Mouse (Mus musculus) MEL (cell line): ENCODE results near the gene Tiam1.

Experiments
- CHD1 ChIP-seq: IDR thresholded peaks from 2 replicates; pipeline ENCODE4 v1.6.1; 2012; ENCODE audit warnings: low read depth, mild to moderate bottlenecking, inconsistent platforms, low read length, improper control_type of control experiment
- CHD2 ChIP-seq: IDR thresholded peaks from 2 replicates; pipeline ENCODE4 v1.6.1; 2011; ENCODE audit warnings: low read length, improper control_type of control experiment
- CTCF ChIP-seq, 3 experiments: IDR thresholded peaks in 2 of 3; conservative IDR thresholded peaks in 1 of 3; 2 replicates each; pipeline ENCODE4 v1.5.1; 2011 to 2012; ENCODE audit warnings: low read length in 3 of 3, low read depth in 2 of 3, mild to moderate bottlenecking in 2 of 3, improper control_type of control experiment in 1 of 3, inconsistent platforms in 1 of 3, mixed read lengths in 1 of 3, moderate library complexity in 1 of 3; ENCODE audit not compliant: control insufficient read depth in 1 of 3, insufficient read depth in 1 of 3, poor library complexity in 1 of 3, severe bottlenecking in 1 of 3
- ELF1 ChIP-seq: IDR thresholded peaks from 2 replicates; pipeline ENCODE4 v1.6.1; 2014; ENCODE audit warnings: low read depth, mild to moderate bottlenecking, inconsistent platforms, low read length, improper control_type of control experiment, moderate library complexity
- EP300 ChIP-seq, 2 experiments: IDR thresholded peaks; 2 replicates each; pipeline ENCODE4 v1.6.1; 2011; ENCODE audit warnings: improper control_type of control experiment in 2 of 2, low read length in 2 of 2, low read depth in 1 of 2, mild to moderate bottlenecking in 1 of 2
- GABPA ChIP-seq: IDR thresholded peaks from 2 replicates; pipeline ENCODE4 v1.6.1; 2012; ENCODE audit warnings: low read depth, mild to moderate bottlenecking, inconsistent platforms, low read length, improper control_type of control experiment, moderate library complexity
- GATA1 ChIP-seq: IDR thresholded peaks from 2 replicates; pipeline ENCODE4 v1.6.1; 2011; ENCODE audit warnings: low read depth, low read length, improper control_type of control experiment
- JUND ChIP-seq: IDR thresholded peaks from 2 replicates; pipeline ENCODE4 v1.6.1; 2011; ENCODE audit warnings: low read depth, mild to moderate bottlenecking, improper control_type of control experiment, low read length
- MAX ChIP-seq: IDR thresholded peaks from 2 replicates; pipeline ENCODE4 v1.6.1; 2011; ENCODE audit warnings: low read length, improper control_type of control experiment
- MXI1 ChIP-seq: IDR thresholded peaks from 2 replicates; pipeline ENCODE4 v1.6.1; 2011; ENCODE audit warnings: mild to moderate bottlenecking, low read depth, low read length, improper control_type of control experiment
- POLR2A ChIP-seq, 2 experiments: IDR thresholded peaks; 2 replicates each; pipeline ENCODE4 v1.6.1; 2011 to 2012; ENCODE audit warnings: low read length in 2 of 2, mild to moderate bottlenecking in 2 of 2, control low read depth in 1 of 2, improper control_type of control experiment in 1 of 2, low read depth in 1 of 2, moderate library complexity in 1 of 2; ENCODE audit not compliant: control insufficient read depth in 1 of 2, insufficient read depth in 1 of 2, poor library complexity in 1 of 2
- POLR2AphosphoS2 ChIP-seq: IDR thresholded peaks from 2 replicates; pipeline ENCODE4 v1.6.1; 2011; ENCODE audit warnings: low read length, improper control_type of control experiment

DNA sequence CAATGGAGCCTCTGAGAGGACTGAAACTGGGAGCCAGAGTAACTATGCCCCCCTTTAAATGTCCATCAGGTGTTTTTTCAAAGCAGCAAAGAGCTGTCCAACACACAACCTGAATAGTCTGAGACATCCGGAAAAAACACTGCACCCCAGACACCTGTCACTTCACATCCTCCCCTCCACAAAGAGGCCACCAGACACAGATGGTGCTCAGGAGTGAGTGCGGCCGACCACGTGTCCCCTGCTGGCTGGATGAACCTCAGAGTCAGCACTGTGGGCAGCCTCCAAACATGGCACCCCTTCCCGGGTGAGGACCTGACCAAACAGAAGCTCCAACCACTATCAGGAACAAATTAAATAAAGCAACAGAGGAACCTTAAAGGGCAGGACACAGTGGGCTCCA is 56.3 kb downstream of the Tiam1 start:
- TF ChIP-seq CTCF (IDR thresholded peaks at IDR 0.05 in 2 of 3, conservative IDR thresholded peaks at IDR 0.05 in 1 of 3; ENCODE audit: control insufficient read depth in 1 of 3, insufficient read depth in 1 of 3, low read depth in 2 of 3, low read length in 3 of 3, poor library complexity in 1 of 3, severe bottlenecking in 1 of 3) (no peak), POLR2A (IDR thresholded peaks at IDR 0.05; ENCODE audit: control insufficient read depth in 1 of 2, insufficient read depth in 1 of 2, low read depth in 1 of 2, low read length in 2 of 2, poor library complexity in 1 of 2) (no peak), ELF1 (no peak), GABPA (no peak), POLR2AphosphoS2 (no peak), MAX (no peak), CHD1 (no peak), EP300 (IDR thresholded peaks at IDR 0.05; ENCODE audit: low read depth in 1 of 2, low read length in 2 of 2) (no peak), CHD2 (no peak), GATA1 (no peak), JUND (no peak), MXI1 (no peak)
